Mouse (Mus musculus) MEL (cell line): ENCODE data around the gene Sp6.

Experiments used
- GATA1 ChIP-seq: IDR thresholded peaks from 2 replicates; pipeline ENCODE4 v1.6.1; 2011; ENCODE audit warnings: low read depth, low read length, improper control_type of control experiment
- JUND ChIP-seq: IDR thresholded peaks from 2 replicates; pipeline ENCODE4 v1.6.1; 2011; ENCODE audit warnings: low read depth, mild to moderate bottlenecking, improper control_type of control experiment, low read length

- no peak for TF ChIP-seq JUND
- TF ChIP-seq GATA1, result no peak
Observed at GRCm38 (mm10) chr11:97019345-97019708, 6.1 kb downstream of the Sp6 start.
